Mouse (Mus musculus): Measurements from ENCODE around the gene Ccdc15. TPM values are rescaled to one million over a fixed set of nuclear protein-coding genes. Genes with fewer than 3 reads are reported as not detected.

Gene Ccdc15
- total and polyA plus RNA-seq, 3 experiments, result 3.7 to 4.0 TPM; not detected in 1

- DNase-seq (ENCODE audit: low read depth, low spot score), result no peak
- Histone ChIP-seq H3K27me3 (ENCODE audit: control insufficient read depth in 1 of 2, insufficient read depth in 2 of 2, low read length in 2 of 2) (peaks cover 2 to 8% of the 10 kb centered on the region in 2 experiments), H3K9ac (ENCODE audit: control insufficient read depth, low read depth, low read length, poor library complexity, severe bottlenecking) (no peak overlapping the region), H3K4me3 (ENCODE audit: control insufficient read depth in 1 of 2, insufficient read depth in 1 of 2, low read depth in 2 of 2, low read length in 2 of 2) (no peak overlapping the region), H3K27ac (ENCODE audit: control insufficient read depth, low read depth, low read length) (no peak overlapping the region), H3K4me1 (ENCODE audit: control insufficient read depth in 1 of 2, insufficient read depth in 2 of 2, low read length in 2 of 2) (no peaks in the 10 kb centered on the region), H3K9me3 (replicated peaks; ENCODE audit: insufficient read depth, low read length) (no peaks in the 10 kb centered on the region), H3K36me3 (ENCODE audit: control insufficient read depth in 1 of 2, insufficient read depth in 2 of 2, low read length in 2 of 2) (no peaks in the 10 kb centered on the region), H3K79me2 (ENCODE audit: control insufficient read depth, insufficient read depth, low read length, poor library complexity) (no peaks in the 10 kb centered on the region)
- TF ChIP-seq GATA1 (IDR thresholded peaks at IDR 0.05; ENCODE audit: low read depth, low read length) (no peak), MXI1 (IDR thresholded peaks at IDR 0.05; ENCODE audit: low read depth, low read length) (no peak), MEF2A (IDR thresholded peaks at IDR 0.05; ENCODE audit: extremely low read depth, insufficient replicate concordance, low read depth, low read length, poor library complexity, severe bottlenecking) (no peak), ETS1 (IDR thresholded peaks at IDR 0.05; ENCODE audit: low read depth, low read length) (no peak), CHD1 (IDR thresholded peaks at IDR 0.05; ENCODE audit: low read depth, low read length) (no peak), MAX (IDR thresholded peaks at IDR 0.05; ENCODE audit: low read length) (no peak), NRF1 (IDR thresholded peaks at IDR 0.05; ENCODE audit: insufficient read depth, low read depth, low read length, poor library complexity, severe bottlenecking) (no peak), BHLHE40 (IDR thresholded peaks at IDR 0.05; ENCODE audit: borderline replicate concordance, low read depth, low read length) (no peak), USF2 (IDR thresholded peaks at IDR 0.05; ENCODE audit: borderline replicate concordance in 1 of 2, insufficient read depth in 1 of 2, low read depth in 1 of 2, low read length in 2 of 2) (no peak), E2F4 (IDR thresholded peaks at IDR 0.05; ENCODE audit: borderline replicate concordance, low read depth, low read length) (no peak), TBP (IDR thresholded peaks at IDR 0.05; ENCODE audit: low read depth, low read length) (no peak), CTCF (IDR thresholded peaks at IDR 0.05 in 2 of 3, conservative IDR thresholded peaks at IDR 0.05 in 1 of 3; ENCODE audit: control insufficient read depth in 1 of 3, insufficient read depth in 1 of 3, low read depth in 2 of 3, low read length in 3 of 3, poor library complexity in 1 of 3, severe bottlenecking in 1 of 3) (no peak), NELFE (IDR thresholded peaks at IDR 0.05; ENCODE audit: low read depth, low read length) (no peak), MAZ (IDR thresholded peaks at IDR 0.05; ENCODE audit: low read depth, low read length) (no peak), POLR2A (IDR thresholded peaks at IDR 0.05; ENCODE audit: control insufficient read depth in 1 of 2, insufficient read depth in 1 of 2, low read depth in 1 of 2, low read length in 2 of 2, poor library complexity in 1 of 2) (no peak)
Measured at GRCm38 (mm10) chr9:37371232-37371801, 23.1 kb upstream of the Ccdc15 start.

DNA sequence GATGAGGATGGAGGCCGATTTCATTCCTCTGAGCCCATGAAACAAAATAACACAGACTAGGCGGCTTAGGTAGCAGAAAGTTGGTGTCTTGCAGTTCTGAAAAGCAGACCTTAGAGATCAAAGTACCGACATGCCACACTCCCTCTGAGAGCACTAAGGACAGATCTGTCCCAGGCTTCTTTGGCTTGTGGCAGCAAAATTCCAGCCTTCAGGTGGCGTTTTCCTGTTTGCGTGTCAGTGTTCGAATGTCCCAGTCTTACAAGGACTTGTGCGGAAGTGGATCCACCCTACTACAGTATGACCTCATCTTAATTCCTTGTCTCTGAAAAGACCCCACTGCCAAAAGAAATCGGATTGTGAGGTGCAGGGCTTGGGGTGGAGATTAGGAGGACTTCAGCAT lies 20.6 kb upstream of the Ccdc15 start:
- TF ChIP-seq NRF1 (IDR thresholded peaks at IDR 0.05; ENCODE audit: insufficient read depth, low read depth, low read length, poor library complexity, severe bottlenecking), result no peak
- TF ChIP-seq ELF1 (IDR thresholded peaks at IDR 0.05; ENCODE audit: low read depth, low read length), result no peak
- TF ChIP-seq POLR2A (IDR thresholded peaks at IDR 0.05; ENCODE audit: control insufficient read depth in 1 of 2, insufficient read depth in 1 of 2, low read depth in 1 of 2, low read length in 2 of 2, poor library complexity in 1 of 2), result no peak
- TF ChIP-seq MAX (IDR thresholded peaks at IDR 0.05; ENCODE audit: low read length), result no peak
- no peak for TF ChIP-seq TAL1 (IDR thresholded peaks at IDR 0.05; ENCODE audit: low read length)
- no peak for TF ChIP-seq HCFC1 (IDR thresholded peaks at IDR 0.05; ENCODE audit: low read depth, low read length)
- TF ChIP-seq MYC (IDR thresholded peaks at IDR 0.05; ENCODE audit: low read depth, low read length), result no peak
- TF ChIP-seq SIN3A (IDR thresholded peaks at IDR 0.05; ENCODE audit: low read length), result no peak
- no peak for TF ChIP-seq MYB (IDR thresholded peaks at IDR 0.05; ENCODE audit: low read depth, low read length)
- TF ChIP-seq BHLHE40 (IDR thresholded peaks at IDR 0.05; ENCODE audit: borderline replicate concordance, low read depth, low read length), result no peak
- TF ChIP-seq SMC3 (IDR thresholded peaks at IDR 0.05; ENCODE audit: low read depth, low read length), result no peak
- no peak for TF ChIP-seq UBTF (IDR thresholded peaks at IDR 0.05; ENCODE audit: borderline replicate concordance, insufficient read depth, low read depth, low read length)
- no peak for TF ChIP-seq CHD2 (IDR thresholded peaks at IDR 0.05; ENCODE audit: low read length)
- Histone ChIP-seq H3K27me3 (ENCODE audit: control insufficient read depth in 1 of 2, insufficient read depth in 2 of 2, low read length in 2 of 2) (peaks cover 2 to 8% of the 10 kb centered on the region in 2 experiments), H3K9me3 (replicated peaks; ENCODE audit: insufficient read depth, low read length) (no peaks in the 10 kb centered on the region), H3K27ac (ENCODE audit: control insufficient read depth, low read depth, low read length) (no peak overlapping the region), H3K4me1 (ENCODE audit: control insufficient read depth in 1 of 2, insufficient read depth in 2 of 2, low read length in 2 of 2) (no peaks in the 10 kb centered on the region), H3K79me2 (ENCODE audit: control insufficient read depth, insufficient read depth, low read length, poor library complexity) (no peaks in the 10 kb centered on the region; the same call in 1 of the 2 replicates), H3K4me3 (ENCODE audit: control insufficient read depth in 1 of 2, insufficient read depth in 1 of 2, low read depth in 2 of 2, low read length in 2 of 2) (no peak overlapping the region), H3K36me3 (ENCODE audit: control insufficient read depth in 1 of 2, insufficient read depth in 2 of 2, low read length in 2 of 2) (no peaks in the 10 kb centered on the region), H3K9ac (ENCODE audit: control insufficient read depth, low read depth, low read length, poor library complexity, severe bottlenecking) (no peak overlapping the region)
- no peak for DNase-seq (ENCODE audit: low read depth, low spot score)
